Mouse (Mus musculus) neural tube, embryonic 15.5 days (tissue): Measurements from ENCODE around the gene Depdc1b. TPM values are rescaled to one million over a fixed set of nuclear protein-coding genes. Genes with fewer than 3 reads are reported as not detected.

Source experiments
- ATAC-seq: fragments of 200-750 bp; cut with Nextera tagmentation; 2 replicates; pipeline ENCODE4 v1.8.0; 2017; ENCODE audit warnings: mild to moderate bottlenecking, moderate TSS enrichment, moderate library complexity; ENCODE audit not compliant: low FRiP score
- H3K27ac ChIP-seq: fragments of 300-500 bp; sonication (generic); replicated peaks from 2 replicates; pipeline ENCODE4 v1.5.1; 2015; ENCODE audit warnings: mild to moderate bottlenecking, inconsistent platforms
- H3K27me3 ChIP-seq: fragments of 300-500 bp; sonication (generic); replicated peaks from 2 replicates; pipeline ENCODE4 v1.6.1; 2015; ENCODE audit warnings: inconsistent platforms
- H3K36me3 ChIP-seq: fragments of 300-500 bp; sonication (generic); 2 replicates; pipeline ENCODE4 v1.6.1; 2015; ENCODE audit warnings: inconsistent platforms
- H3K4me1 ChIP-seq: fragments of 300-500 bp; sonication (generic); 2 replicates; pipeline ENCODE4 v1.6.1; 2015; ENCODE audit warnings: inconsistent platforms
- H3K4me2 ChIP-seq: fragments of 300-500 bp; sonication (generic); 2 replicates; pipeline ENCODE4 v1.6.1; 2015; ENCODE audit warnings: inconsistent platforms, mild to moderate bottlenecking, moderate library complexity
- H3K4me3 ChIP-seq: fragments of 300-500 bp; sonication (generic); replicated peaks from 2 replicates; pipeline ENCODE4 v1.5.1; 2015; ENCODE audit warnings: mild to moderate bottlenecking, inconsistent platforms
- H3K9ac ChIP-seq: fragments of 300-500 bp; sonication (generic); replicated peaks from 2 replicates; pipeline ENCODE4 v1.6.1; 2015; ENCODE audit warnings: mild to moderate bottlenecking, inconsistent platforms
- H3K9me3 ChIP-seq: fragments of 300-500 bp; sonication (generic); replicated peaks from 2 replicates; pipeline ENCODE4 v1.6.1; 2016; ENCODE audit warnings: inconsistent platforms
- WGBS: fragments of 180-500 bp; shearing (Covaris S2); methylation state at CpG from one replicate; pipeline ENCODE4 v1.1.7; 2015; ENCODE audit warnings: mixed read lengths; 5-methylcytosine and 5-hydroxymethylcytosine counted together
- polyA plus RNA-seq: library from polyadenylated mRNA; unstranded; fragments of >200 nt; fragmentation: Nextera tagmentation; extraction: Ambion mirVana; gene quantifications from 2 replicates; pipeline ENCODE4 v1.2.1, GENCODE M21; 2015

Gene Depdc1b
- polyA plus RNA-seq, 1 experiment from 2014 or later = 1.0 TPM

DNA sequence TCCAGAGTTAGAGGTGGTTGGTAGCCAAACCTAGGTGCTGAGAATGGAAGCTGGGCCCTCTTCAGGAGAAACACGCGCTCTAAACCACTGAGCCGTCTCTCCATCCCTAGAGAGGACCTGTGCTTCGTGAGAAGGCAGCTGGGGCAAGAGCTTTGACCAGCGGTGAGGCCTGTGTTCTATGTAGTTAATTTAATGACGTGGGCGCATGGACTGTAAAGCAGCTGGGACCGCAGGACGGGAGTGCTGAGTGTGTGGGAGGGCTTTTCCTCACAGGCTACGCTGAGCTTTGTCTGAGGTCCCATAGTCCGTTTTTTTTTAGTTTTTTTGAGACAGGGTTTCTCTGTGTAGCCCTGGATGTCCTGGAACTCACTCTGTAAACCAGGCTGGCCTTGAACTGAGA is 20.1 kb downstream of the Depdc1b start:
- WGBS = 75% methylated on average over 11 of the region's 11 CpGs
- Histone ChIP-seq H3K36me3 (no peaks in the 10 kb centered on the region), H3K9me3 (no peaks in the 10 kb centered on the region), H3K9ac (no peak overlapping the region), H3K27me3 (no peaks in the 10 kb centered on the region), H3K4me3 (no peak overlapping the region), H3K4me1 (no peaks in the 10 kb centered on the region), H3K27ac (no peak overlapping the region), H3K4me2 (no peak overlapping the region)
- ATAC-seq = no peak

DNA sequence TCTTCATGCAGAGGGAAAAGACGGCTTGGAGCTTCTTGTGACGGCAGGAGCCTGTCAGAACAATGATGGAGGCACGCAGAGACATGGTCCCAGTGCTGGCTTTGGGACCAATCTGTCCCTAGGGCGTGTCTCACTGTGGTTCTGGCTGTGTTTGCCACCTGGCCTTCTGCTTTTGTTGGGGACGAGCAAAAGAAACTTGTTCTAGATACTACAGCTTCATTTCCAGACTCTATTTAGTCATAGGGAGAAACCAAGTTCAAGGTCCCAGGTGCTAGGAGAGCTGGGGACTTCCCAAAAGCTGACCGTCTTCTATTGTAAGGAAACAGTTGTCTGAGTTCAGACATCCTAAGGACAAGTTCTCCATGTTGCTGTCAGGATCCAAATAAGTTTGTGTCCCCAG is 21.2 kb downstream of the Depdc1b start:
- Histone ChIP-seq H3K9me3 (no peaks in the 10 kb centered on the region), H3K27me3 (no peaks in the 10 kb centered on the region), H3K4me3 (no peak overlapping the region), H3K4me2 (no peak overlapping the region), H3K4me1 (no peaks in the 10 kb centered on the region), H3K36me3 (no peaks in the 10 kb centered on the region), H3K27ac (no peak overlapping the region), H3K9ac (no peak overlapping the region)
- ATAC-seq = no peak
- 94% methylated on average over 6 of the region's 6 CpGs for WGBS

DNA sequence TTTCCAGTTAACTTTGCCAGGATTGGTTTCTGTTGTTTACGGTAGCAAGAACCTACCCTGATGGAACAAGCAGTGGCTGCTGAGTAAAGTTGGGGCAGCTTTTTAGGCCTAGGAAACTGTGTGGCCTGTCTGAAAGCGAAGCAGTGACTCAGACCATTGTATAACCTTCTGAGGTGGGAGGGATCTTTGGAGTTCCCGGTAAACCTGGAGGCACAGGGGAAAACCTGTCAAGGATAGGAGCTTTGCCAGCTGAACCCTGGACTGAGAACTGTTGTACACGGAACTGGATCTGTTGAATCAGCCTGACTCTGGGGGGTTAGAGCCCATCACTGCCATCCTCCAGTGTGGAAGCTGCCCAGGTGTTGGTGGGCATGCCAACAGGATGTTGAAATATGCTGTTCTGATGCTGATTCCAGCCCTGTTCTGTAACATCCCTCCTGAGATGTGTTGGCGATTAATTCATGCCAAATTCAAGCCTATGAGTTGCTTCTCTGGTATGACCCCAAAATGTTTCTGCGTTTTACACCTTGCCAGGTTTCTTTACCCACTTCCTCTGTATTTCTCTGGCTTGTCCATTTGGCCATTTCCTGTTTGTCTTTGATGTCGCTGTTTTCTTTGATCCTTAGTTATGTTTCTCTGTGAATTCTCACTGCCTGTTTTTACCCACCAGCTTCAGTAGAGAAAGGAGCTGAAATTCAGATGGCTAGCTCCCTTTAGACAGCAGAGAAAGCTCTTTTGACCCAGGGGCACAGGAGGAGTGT is 22.1 kb downstream of the Depdc1b start:
- WGBS = 84% methylated on average over 7 of the region's 7 CpGs
- Histone ChIP-seq H3K9ac (no peak overlapping the region), H3K36me3 (no peaks in the 10 kb centered on the region), H3K9me3 (no peaks in the 10 kb centered on the region), H3K27ac (no peak overlapping the region), H3K4me1 (no peaks in the 10 kb centered on the region), H3K4me2 (no peak overlapping the region), H3K27me3 (no peaks in the 10 kb centered on the region), H3K4me3 (no peak overlapping the region)
- no peak for ATAC-seq

DNA sequence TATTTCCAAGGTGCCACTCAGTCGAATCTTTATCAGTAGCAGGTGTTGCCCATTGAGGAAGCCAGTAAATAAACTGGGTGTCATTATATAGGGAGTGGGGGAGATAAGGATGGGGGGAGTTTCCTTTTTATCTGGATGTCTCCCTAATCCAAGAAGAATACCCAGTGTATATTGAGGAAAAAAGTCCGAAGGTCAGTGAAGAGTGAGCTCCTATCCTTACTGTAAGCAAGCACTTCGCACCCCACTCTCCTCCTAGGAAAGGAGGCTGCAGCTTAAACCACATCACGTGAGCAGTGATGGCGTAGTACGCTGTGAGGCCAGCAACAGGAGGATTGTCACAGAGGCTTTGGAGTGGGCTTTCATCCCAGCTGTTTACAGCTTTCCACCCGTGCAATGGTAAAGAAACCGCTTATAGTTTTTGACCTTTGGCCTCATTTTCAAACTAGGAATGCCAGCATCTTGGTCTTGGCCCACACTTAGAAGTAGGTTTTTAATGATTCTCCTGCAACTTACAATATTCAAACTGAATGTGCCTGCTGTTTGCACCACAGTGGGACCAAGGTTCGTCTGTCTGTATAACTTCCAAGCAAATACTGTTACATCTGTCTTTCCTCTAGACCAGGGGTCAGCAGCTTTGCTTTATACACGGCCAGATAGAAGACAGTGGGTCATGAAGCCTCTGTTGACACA is 23.9 kb downstream of the Depdc1b start:
- no peaks in the 10 kb centered on the region for H3K4me1 ChIP-seq
- no peak for ATAC-seq
- H3K4me2 ChIP-seq = no peak overlapping the region
- H3K9ac ChIP-seq = no peak overlapping the region
- H3K9me3 ChIP-seq = no peaks in the 10 kb centered on the region
- no peak overlapping the region for H3K4me3 ChIP-seq
- 90% methylated on average over 10 of the region's 10 CpGs for WGBS
- no peaks in the 10 kb centered on the region for H3K36me3 ChIP-seq
- H3K27ac ChIP-seq = no peak overlapping the region
- no peaks in the 10 kb centered on the region for H3K27me3 ChIP-seq

DNA sequence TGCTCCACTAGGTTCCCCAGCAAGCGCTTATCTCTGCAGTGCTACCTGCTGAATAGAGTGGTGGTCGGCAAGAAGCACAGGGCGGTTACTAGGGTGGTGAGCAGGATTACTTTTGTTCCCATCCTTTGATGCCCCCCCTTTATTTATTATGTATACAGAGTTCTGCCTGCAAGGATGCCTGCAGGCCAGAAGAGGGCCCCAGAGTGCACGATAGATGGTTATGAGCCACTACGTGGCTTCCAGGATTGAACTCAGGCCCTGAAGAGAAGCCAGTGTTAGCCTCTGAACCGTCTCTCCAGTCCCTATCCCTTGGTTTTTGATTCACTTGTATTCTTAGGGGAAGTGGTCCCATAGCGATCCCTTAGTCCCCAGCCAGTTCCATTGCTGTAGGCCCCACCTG is 25.5 kb downstream of the Depdc1b start:
- 75% methylated on average over 7 of the region's 7 CpGs for WGBS
- Histone ChIP-seq H3K4me1 (no peaks in the 10 kb centered on the region), H3K36me3 (no peaks in the 10 kb centered on the region), H3K4me3 (no peak overlapping the region), H3K9ac (no peak overlapping the region), H3K4me2 (no peak overlapping the region), H3K27me3 (no peaks in the 10 kb centered on the region), H3K9me3 (no peaks in the 10 kb centered on the region), H3K27ac (no peak overlapping the region)
- no peak for ATAC-seq

DNA sequence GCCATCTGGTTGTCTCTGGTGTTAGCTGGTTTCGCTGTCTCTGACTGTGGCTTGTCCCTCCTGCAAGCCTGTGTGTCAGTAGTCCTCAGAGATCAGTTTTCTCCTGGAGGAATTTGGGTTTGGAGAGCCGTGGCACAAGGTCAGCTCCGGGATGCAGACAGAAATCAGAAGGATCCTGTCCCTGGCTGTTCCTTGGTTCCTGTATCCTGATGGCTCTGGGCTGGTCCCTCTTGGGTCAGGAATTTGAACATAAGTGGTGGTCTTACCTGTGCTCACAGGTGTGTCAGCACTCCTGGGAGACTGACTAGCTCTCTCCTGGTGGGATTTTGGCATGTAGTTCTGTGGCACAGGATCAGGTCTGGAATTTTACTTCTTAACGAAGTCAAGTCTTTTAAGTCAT is 29.6 kb downstream of the Depdc1b start:
- no peak overlapping the region for H3K4me3 ChIP-seq
- no peak overlapping the region for H3K27ac ChIP-seq
- no peaks in the 10 kb centered on the region for H3K9me3 ChIP-seq
- 89% methylated on average over 4 of the region's 4 CpGs for WGBS
- 0 out of 2 replicates have a peak, but pooled peaks cover 2% of the 10 kb centered on the region for H3K4me1 ChIP-seq
- ATAC-seq = no peak
- no peak overlapping the region for H3K4me2 ChIP-seq
- H3K9ac ChIP-seq = no peak overlapping the region
- H3K36me3 ChIP-seq = no peaks in the 10 kb centered on the region
- H3K27me3 ChIP-seq = no peaks in the 10 kb centered on the region

DNA sequence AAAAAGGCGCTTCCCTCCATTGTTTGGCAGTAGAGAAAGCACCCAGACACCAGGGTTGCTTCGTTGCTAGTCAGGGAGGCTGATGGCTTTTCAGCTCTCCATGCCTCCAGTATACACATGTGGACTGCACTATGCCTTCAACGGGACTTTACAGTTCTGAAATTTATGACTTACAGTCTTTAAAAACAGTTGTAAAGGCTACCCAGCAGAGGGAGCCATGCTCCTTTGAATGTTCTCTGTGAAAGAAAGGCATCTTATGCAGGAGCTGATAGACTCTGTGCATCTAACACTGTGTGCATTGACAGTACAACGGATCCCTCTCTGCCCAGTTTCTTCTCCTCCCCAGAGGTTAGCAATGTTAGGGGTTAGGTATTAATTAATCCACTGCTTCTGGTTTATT is 30.9 kb downstream of the Depdc1b start:
- H3K9ac ChIP-seq = no peak overlapping the region
- H3K4me1 ChIP-seq = 0 out of 2 replicates have a peak, but pooled peaks cover 2% of the 10 kb centered on the region
- peak; percentile 65; the same call in 1 of the 2 replicates for ATAC-seq
- H3K27ac ChIP-seq = no peak overlapping the region
- no peaks in the 10 kb centered on the region for H3K9me3 ChIP-seq
- H3K36me3 ChIP-seq = no peaks in the 10 kb centered on the region
- H3K27me3 ChIP-seq = no peaks in the 10 kb centered on the region
- H3K4me2 ChIP-seq = no peak overlapping the region
- no peak overlapping the region for H3K4me3 ChIP-seq
- WGBS = 37% methylated on average over 4 of the region's 4 CpGs

DNA sequence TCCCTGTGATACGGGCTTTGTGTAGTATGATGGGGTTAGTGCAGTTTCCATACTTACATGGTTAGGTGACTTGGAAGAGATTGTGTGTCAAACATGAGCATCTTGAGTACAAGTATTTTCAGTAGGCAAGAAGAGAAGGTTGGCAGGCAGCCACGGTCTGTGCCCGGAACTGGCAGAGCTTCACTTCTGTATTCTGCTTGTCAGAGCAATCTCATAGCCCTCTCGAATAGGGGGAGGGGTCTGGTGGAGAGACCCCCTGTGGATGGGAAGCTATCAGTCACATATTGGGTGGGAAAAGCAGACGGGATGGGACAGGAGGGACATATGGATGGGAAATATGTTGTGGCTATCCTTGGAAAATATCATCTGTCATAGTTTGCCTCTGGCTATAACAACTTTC is 33.5 kb downstream of the Depdc1b start:
- 70% methylated on average over 5 of the region's 5 CpGs for WGBS

DNA sequence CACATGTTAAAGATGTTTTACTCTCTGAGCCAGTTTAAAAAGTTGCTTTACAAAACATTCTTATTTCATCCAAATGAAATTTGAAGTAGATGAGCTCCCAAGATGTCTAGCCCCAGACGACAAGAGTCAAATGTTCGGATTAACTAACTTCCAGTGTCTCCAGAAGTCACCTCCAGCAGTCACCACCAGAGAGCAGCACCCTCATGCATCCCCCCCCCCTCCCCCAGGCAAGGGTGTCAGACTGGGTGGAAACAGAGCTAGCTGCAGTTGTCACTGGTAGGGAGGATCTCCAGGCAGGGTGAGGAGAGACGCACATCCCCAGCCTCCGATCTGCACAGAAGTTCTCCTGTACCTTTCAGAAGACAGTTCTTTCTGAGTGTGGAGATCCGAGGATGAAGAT is 37.6 kb downstream of the Depdc1b start:
- 89% methylated on average over 5 of the region's 5 CpGs for WGBS
- ATAC-seq = no peak
- no peak overlapping the region for H3K4me3 ChIP-seq
- H3K27me3 ChIP-seq = no peaks in the 10 kb centered on the region
- no peaks in the 10 kb centered on the region for H3K36me3 ChIP-seq
- no peak overlapping the region for H3K27ac ChIP-seq
- no peak overlapping the region for H3K4me2 ChIP-seq
- H3K9me3 ChIP-seq = no peaks in the 10 kb centered on the region
- H3K9ac ChIP-seq = no peak overlapping the region
- no peaks in the 10 kb centered on the region for H3K4me1 ChIP-seq

More for the DNA sequence above, 33.5 kb downstream of the Depdc1b start:
- Histone ChIP-seq H3K36me3 (no peaks in the 10 kb centered on the region), H3K27me3 (no peaks in the 10 kb centered on the region), H3K4me3 (no peak overlapping the region), H3K4me1 (0 out of 2 replicates have a peak, but pooled peaks cover 2% of the 10 kb centered on the region), H3K9ac (no peak overlapping the region), H3K27ac (no peak overlapping the region), H3K4me2 (no peak overlapping the region), H3K9me3 (no peaks in the 10 kb centered on the region)
- no peak for ATAC-seq

DNA sequence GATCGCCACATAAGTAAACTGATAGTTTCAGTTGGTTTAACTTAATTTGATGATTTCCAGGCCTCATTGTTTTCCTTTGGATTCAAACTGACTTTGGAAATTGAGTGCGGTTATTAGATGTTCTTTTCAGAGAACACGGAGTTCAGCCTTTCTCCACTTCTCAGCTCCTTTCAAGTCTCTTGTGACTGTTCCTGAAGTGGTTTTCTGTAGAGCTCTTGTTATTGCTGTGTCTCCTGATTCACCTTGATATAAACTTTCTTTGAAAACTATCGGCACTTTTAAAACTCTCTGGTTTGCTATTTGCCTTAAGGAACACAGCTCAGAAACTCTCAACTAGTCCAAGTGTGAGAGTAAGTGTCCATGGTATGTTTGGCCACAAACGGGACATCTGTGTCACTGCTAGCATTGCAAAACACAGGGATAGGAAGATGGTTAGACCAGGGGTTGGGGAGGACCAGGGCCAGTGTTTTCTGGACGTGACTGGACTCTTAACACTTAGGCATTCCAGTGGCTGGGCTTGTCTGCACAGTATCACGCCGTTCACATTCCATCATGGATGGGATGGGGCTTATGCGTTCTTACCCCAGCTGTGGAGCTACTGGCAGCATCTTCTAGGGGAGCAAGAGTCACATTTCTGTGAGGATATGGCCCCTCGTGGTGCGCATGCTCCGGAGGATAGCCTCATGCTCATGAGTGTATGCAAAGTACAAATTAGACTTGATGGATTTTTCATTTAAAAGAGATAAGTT is 38.8 kb downstream of the Depdc1b start:
- Histone ChIP-seq H3K9me3 (no peaks in the 10 kb centered on the region), H3K27me3 (no peaks in the 10 kb centered on the region), H3K4me3 (no peak overlapping the region), H3K4me2 (no peak overlapping the region), H3K9ac (no peak overlapping the region), H3K36me3 (no peaks in the 10 kb centered on the region), H3K27ac (no peak overlapping the region), H3K4me1 (no peaks in the 10 kb centered on the region)
- no peak for ATAC-seq
- WGBS = 94% methylated on average over 12 of the region's 12 CpGs

DNA sequence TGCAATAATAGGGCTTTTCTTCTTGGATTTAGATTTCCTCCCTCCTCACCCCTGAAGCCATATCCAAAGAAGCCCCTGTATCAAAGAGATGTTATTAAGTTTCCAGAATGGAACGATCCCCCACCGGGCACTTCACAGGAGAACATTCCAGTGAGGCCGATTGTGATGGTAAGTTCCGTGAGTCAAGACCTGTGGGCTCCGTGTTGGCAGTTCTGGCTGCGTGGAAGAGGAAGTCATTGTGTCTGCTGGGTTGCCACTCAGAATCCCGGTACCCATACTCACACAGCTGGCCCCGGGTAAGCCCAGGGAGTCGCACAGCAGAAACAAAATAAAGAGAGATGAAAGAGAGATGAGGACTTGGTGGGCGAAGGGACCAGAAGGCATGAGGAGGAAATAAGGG is 41.2 kb downstream of the Depdc1b start:
- ATAC-seq = no peak
- no peaks in the 10 kb centered on the region for H3K4me1 ChIP-seq
- 59% methylated on average over 10 of the region's 10 CpGs for WGBS
- no peaks in the 10 kb centered on the region for H3K36me3 ChIP-seq
- H3K9me3 ChIP-seq = no peaks in the 10 kb centered on the region
- no peaks in the 10 kb centered on the region for H3K27me3 ChIP-seq
- H3K4me2 ChIP-seq = no peak overlapping the region
- no peak overlapping the region for H3K27ac ChIP-seq
- no peak overlapping the region for H3K4me3 ChIP-seq
- H3K9ac ChIP-seq = no peak overlapping the region

DNA sequence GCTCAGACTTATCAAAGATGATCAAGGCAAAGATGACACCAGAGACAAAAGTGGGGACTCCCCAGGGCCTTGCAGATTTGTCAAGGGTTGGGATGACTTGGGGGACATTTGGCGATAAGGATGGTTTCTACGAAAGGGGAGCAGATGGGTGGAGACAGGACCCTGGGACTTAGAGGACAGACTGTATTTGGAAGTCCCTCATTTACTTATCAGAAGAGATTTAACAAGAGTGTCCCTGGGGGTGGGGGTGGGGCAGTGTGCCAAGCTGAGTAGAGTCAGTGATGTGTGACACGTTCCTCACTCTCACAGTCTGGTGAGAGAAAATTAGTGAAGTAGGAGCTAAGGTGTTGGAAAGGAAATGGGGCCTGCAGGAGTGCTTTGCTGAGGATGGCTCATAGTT is 42.1 kb downstream of the Depdc1b start:
- 55% methylated on average over 3 of the region's 3 CpGs for WGBS
- Histone ChIP-seq H3K36me3 (no peaks in the 10 kb centered on the region), H3K9me3 (no peaks in the 10 kb centered on the region), H3K4me2 (no peak overlapping the region), H3K27ac (no peak overlapping the region), H3K4me3 (no peak overlapping the region), H3K9ac (no peak overlapping the region), H3K27me3 (no peaks in the 10 kb centered on the region), H3K4me1 (no peaks in the 10 kb centered on the region)
- ATAC-seq = no peak
